Mouse (Mus musculus): ENCODE data around the gene Zfp526.

Gene Zfp526

DNA sequence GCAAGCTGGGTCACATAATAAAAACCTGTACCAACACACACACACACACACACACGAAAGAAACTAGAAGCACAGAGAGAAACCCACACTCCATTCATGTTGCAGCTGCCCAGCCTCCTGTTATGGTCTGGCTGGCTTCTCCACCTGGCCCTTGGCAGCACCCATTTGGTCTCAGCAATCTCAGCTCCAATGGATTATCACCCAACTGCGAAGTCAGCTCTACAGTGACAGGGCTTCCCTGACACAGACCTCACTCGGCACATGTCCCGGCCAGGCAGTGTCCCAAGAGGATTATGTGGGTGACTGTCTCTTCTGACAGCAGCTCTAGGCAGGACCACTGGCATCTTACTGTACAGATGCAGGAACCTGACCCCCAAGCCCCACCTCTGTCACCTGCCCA lies 10.7 kb upstream of the Zfp526 start:
- DNase-seq: no peak

GRCm38 (mm10) chr7:25213099-25213498 lies 8.1 kb upstream of the Zfp526 start:
- DNase-seq: no peak

DNA sequence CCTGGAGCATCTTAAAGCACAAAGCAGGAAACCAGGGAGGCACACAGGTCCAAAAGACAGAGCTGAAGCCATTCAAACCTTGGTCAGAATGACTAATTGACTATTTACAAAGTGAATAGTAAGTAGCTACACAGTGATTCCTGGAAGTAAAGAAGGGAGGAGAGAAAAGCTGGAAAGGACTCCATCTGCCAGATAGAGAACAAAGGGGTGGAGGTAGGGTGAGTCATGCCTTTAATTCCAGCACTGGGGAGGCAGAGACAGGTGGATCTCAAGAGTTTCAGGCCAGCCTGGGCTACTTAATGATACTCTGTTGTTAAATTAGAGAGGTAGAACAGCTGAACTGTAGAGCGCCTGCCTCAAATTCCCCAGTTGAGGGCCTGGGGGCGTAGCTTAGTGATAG lies 7.1 kb upstream of the Zfp526 start:
- no peak for DNase-seq

DNA sequence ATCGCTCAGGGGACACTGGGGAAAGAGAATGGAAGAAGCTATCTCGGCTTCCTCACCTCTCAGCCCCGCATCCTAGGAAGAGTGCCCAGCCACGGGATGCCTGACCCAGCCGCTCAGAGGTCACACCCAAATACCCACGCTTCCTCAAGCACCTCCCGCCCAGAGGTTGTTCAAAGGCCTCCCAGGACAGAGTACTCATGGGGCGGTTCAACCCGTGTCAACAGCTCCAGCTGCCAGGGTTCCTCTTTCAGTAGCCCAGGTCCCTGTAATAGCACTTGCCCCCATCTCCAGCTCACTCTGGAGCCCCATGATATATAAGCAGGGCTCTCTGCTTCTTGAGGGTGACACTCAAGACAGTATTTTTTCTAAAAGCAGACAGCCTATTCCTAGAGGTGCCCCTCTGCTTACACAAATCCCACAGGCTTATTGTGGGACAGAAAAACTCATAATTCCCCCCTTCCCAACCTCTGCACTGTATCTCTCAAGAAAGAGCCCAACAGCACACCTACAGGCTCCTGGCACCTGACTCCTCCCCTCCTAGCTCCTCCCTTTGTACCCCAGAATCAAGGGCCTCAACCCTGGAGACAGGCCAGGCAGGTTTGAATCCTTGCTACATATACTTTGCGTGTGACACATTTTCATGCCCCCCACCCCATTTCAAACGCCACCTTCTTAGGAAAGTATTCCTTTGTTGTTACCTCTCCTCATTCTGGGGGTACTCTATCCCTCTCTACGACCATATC lies 3.4 kb upstream of the Zfp526 start:
- peak; percentile 59 to 68 for DNase-seq

DNA sequence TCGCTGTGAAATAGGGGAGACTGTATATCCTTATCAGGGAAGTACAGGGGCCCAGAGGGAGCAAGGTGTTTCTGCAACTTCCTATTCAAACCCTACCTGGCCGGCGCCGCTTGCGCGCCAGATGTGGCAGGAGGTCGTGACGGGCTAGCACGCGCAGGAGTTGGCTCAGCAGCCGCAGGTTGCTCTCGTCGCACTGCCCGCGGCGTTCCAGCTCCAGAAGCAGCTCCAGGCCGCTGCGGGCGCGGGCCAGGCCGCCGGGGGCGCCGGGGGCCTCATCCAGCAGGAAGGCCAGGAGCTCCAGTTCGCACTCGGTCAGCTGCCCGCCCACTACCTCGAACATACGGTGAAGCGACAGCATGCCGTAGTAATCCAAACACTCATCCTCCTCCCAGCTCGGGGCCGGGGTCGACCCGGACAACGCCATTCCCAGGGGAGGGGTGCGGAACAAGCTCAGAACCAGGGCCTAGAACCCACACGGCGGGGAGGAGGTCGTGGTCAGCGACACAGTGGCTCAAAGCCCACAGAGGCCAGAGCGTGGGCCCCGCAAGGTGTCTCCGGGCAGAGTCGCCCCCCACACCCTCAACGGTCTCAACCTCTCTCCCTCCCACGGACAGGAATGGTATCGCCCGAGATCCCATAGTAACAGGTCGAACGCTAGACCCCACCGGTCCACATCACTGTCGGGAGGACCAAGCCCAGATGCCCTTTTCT lies 2.4 kb upstream of the Zfp526 start:
- DNase-seq: peak in 1 of 2 experiments; percentile 53

- no peak for DNase-seq
Observed at GRCm38 (mm10) chr7:25219416-25219750, 1.8 kb upstream of the Zfp526 start.

DNA sequence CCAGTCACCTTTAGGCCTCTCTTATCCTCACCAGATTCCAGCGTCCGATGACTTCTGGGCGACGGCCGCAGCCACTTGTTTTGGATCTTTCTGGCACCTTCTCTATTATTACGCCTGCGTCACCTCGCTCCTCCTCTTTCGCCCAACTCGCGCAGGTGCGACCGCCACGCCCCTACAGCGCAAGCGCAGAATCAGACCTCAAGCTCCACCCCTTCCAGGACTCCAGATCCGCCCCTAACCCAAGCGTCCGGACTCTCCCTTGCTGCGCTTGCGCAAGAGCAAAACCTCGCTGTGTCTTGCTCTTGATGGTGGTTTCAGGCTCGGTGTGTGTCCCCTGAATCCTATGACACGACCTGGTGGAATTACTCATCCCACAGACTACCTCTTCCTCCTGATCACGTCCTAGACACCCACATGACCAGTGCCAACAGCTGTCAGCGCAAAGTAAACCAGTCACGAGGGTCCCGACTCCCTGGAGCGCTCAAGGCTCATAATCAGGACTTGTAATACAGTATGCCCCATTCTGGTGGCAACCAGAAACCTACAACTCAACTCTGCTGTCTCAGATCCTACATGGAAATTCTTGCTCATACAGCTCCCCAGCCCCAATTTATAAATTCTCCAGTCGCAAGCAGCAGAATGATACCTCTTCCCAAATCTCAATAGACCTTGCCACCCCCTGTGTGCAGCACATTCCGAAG lies 1.3 kb upstream of the Zfp526 start:
- peak; percentile 98 for DNase-seq

DNA sequence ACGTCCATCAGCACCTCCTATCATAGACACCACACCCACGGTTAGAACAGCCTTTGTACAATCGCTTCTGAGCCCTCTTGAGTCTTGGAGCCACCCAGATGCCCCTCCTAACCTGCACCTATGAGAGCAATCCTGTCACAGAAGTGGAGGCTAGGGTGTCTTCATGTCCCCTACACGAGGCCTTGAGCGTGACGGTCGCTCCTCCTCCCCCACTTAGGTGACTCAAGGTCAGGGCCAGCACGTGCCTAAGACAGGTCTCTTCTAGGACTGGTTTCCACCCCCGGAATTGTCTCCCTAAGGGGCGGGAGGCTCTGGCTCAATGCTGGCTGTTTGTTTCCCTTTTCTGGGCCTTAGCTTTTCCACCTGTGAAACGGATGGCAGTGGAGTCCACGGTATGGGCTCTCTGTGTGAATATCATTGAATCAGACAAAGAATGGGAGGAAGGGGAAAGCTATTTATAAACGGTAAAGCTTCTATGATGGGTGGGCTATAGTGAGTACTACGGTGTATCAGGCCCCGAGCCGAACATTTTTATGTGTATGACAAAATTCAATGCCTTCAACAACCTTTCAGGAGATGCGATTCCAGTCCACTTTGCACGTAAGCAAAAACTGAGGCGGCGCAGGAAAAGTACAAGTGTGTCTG lies 646 bp upstream of the Zfp526 start, which contains the start of gene Dedd2:
Dedd2 (minus strand) TSS at position 159 of the 645 bp plus-strand sequence.
- peak; percentile 57 to 66 for DNase-seq

DNA sequence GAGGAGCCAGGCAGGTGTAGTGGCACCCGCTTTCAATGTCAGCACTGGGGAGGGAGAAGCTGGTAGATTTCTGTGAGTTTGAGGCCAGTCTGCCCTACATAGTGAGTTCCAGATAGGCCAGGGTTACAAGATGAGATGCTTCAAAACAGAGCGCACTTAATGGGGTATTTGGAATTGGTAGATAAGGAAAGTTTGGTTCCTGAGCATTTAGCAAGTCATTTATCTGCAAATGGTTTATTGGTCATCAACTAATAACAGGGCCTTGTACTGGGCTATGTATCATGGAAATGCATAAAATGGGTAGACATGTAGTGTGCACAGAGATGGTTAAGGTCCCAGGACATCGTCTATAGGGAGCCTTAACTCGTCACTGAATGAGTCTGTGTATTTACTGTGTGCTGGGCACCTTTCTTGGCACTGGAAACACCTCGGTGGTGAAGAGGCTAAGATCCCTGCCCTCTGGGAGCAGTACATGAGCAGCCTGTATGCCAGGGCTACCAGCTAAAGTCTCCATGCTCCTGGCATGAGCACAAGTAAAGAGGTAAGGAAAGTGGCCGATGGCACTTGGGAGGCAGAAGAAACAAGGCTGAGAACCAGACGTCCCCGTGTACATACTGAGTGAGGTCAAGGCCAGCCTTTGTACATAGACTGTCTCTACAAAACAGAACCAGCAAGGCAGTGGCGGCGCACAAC lies 1.2 kb downstream of the Zfp526 start:
- DNase-seq: no peak

GRCm38 (mm10) chr7:25227523-25228300 lies 6.5 kb downstream of the Zfp526 start:
- no peak for DNase-seq

- DNase-seq: no peak
Observed at GRCm38 (mm10) chr7:25230690-25231285, 9.6 kb downstream of the Zfp526 start.

DNA sequence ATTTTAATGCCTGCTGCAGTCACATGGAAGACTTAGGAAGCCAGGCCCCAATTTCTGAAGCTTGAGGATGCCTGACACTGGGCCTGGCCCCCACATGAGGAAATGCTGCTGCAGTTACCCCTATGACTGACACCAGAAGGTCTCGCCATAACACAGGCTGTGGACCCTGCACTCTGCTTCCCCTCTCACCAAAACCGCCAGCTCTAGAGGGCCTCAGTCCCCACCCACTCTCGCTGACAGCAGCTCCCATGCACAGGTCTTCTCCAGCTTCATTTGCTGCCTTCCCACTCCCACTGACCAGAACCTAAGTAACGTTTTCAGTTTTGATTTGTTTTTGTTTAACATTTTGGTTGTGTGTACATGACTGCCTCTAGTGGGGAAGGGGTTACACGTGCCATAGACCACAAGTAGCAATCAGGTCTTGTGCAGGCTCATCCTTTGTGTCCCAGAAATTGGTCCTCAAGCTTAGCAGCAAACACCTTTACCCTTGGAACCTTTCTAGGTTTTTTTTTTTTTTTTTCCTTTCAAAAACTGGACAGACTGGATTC lies 10.9 kb downstream of the Zfp526 start:
- DNase-seq: no peak

DNA sequence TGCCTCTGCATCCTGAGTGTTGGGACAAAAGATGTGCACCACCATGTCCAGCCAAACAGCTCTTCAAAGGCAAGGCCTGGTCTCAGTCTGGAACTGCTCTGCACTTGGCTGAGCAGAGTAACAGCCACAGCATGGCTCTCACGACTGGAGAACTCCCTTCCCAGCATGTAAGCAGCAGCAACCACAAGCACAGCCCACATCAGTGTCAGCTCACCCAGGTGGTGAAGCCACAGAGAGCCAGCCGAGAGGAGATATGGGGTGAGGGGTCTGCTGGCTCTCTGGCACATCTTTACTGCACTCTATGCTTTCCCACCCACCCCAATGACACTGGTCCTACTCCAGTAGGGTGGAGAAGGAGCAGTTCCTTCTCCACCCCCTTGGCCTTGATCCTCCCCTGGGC lies 11.8 kb downstream of the Zfp526 start:
- DNase-seq: no peak

GRCm38 (mm10) chr7:25235526-25235925 lies 14.3 kb downstream of the Zfp526 start:
- no peak for DNase-seq

- DNase-seq: peak; percentile 99
Observed at GRCm38 (mm10) chr7:25237249-25238014, 16.2 kb downstream of the Zfp526 start, which contains the start of gene Gsk3a. TSS of gene Gsk3a (minus strand) at chr7:25237851.

- peak; percentile 95 to 96 for DNase-seq
Observed at GRCm38 (mm10) chr7:25238015-25238706, 16.9 kb downstream of the Zfp526 start.

- peak; percentile 92 to 94 for DNase-seq
Observed at GRCm38 (mm10) chr7:25238829-25239623, 17.8 kb downstream of the Zfp526 start.

- DNase-seq: no peak
Observed at GRCm38 (mm10) chr7:25240631-25241030, 19.4 kb downstream of the Zfp526 start.

GRCm38 (mm10) chr7:25241062-25241461 lies 19.8 kb downstream of the Zfp526 start:
- DNase-seq: peak; percentile 65 to 72

All from lung, adult 18-20 months (tissue).